Mouse (Mus musculus) heart, adult 9 months (tissue): ENCODE results near the gene Nsfl1c.
"Not testable (repeated sequence)": the region's sequence is repeated elsewhere in the genome, so short reads cannot be mapped to it uniquely, and the experiment has no call there.

Experiments
- DNase-seq, 2 experiments: peaks; one replicate each; pipeline ENCODE4 v3.0.0; 2022; ENCODE audit warnings: low spot score in 2 of 2

Gene Nsfl1c

GRCm38 (mm10) chr2:151494035-151494803 lies at the start of gene Nsfl1c:
Nsfl1c (plus strand) TSS chr2:151494182.
- DNase-seq = peak; percentile 86 to 92

DNA sequence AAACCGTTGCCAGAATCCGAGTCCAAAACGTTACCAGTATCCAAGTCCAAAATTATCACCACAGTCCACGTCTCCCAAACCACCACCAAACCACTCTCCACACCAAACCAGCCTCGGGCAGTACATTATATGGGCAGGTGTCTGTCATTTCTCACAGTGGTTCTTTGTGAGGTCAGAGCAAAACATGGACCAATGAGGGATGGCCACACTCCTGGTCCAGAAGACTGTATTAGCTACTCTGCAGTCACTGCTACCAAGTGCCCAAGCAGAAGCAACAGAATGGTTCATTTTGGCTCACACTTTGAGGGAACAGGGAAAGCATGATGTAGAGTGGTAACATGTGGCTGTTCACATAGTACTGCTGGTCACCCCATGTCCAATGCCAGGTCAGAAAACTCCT lies 17.9 kb upstream of the Nsfl1c start, which contains the start of gene 4921509C19Rik:
4921509C19Rik (minus strand) TSS at position 101 of the 400 bp plus-strand sequence.
- DNase-seq = not testable (repeated sequence)

DNA sequence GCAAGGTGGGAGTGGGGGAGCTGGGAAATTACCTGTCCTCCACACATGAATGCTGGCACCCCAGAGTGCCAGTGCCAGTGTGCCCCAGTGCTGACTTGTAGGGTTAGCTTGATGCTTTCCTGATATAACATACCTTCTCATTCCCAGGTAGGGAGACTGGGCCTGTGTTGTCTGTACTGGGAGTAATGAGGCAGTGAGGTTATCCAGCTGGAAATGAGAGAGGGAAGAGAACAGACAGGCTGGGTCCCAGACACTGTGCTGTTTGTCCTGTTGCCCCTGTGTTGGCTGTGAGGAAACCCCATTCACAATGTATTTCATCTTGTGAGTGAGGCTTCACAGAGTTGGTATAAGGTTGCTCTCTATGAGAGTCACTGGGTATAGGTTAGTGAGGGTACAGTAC lies 7.5 kb upstream of the Nsfl1c start:
- no peak for DNase-seq

GRCm38 (mm10) chr2:151498358-151498757 lies 4.4 kb downstream of the Nsfl1c start:
- DNase-seq = no peak

DNA sequence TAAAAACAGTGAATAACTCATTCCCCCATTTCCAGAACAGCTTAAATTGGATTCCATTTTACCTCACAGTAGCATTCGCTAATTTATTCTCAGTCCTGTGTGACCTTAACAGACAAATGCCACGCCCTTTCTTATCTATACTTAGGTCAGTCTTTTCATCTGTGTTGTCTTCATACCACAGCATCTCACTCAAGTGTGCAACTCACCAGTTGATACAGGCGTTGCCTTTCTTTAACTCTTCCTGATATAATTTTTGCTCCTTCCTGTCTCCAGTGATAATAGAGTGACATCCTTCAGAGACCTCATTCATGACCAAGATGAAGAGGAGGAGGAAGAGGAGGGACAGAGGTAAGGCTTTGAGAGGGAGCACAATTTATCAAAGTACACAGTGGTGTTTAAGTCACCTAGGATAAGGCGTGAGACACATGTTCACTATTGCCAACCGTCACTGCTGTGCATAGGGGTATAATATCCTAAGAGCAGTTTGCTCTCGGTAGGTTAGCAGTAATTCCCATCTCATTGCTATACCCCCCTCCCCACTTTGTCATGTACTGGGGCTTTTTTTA lies 6.5 kb downstream of the Nsfl1c start:
- no peak for DNase-seq

- DNase-seq = no peak
These were observed 10.2 kb downstream of the Nsfl1c start for GRCm38 (mm10) chr2:151504226-151504625.

DNA sequence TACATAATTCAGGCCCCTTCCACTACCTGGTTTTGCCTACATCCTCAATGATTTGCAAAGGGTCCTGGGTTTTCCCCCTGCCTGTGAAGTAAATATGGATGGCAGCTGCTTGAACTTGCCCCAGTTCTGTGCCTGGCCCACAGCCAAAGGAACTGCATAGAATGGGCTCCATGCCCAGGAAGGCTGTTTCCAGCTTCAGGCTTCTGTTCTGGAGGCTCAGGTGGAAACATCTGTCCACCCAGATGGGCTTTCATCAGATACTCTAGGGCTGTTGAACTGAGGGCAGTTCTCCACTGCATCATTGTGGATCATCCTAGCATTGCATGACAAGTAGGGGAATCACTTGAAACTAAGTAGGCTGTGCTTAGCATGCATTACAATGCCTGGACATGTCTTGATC lies 18.2 kb downstream of the Nsfl1c start:
- peak in 1 of 2 experiments; percentile 36 for DNase-seq

- no peak for DNase-seq
These were observed 19.7 kb downstream of the Nsfl1c start for GRCm38 (mm10) chr2:151513525-151514285.

- no peak for DNase-seq
These were observed 25.0 kb downstream of the Nsfl1c start for GRCm38 (mm10) chr2:151519000-151519399.

GRCm38 (mm10) chr2:151524324-151525041 lies 30.5 kb downstream of the Nsfl1c start:
- no peak for DNase-seq

DNA sequence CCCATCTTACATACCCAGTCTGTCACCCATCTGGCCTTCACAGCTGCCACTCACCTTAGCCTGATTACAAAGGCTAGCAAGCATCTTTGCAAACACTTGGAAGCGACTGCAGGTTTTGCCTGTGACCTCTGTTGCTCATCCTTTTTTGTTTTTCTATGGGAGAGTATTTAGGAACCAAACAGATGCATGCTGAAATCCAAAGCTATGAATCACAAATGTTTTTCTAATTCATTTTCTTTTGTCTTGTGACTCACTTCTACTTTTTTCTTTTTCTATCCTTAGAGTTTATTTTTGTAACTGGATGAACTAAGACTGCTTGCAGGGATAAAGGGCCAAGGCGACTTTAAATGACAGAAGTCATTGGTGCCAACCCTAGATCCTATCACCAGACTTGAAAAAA lies 31.5 kb downstream of the Nsfl1c start:
- no peak for DNase-seq

DNA sequence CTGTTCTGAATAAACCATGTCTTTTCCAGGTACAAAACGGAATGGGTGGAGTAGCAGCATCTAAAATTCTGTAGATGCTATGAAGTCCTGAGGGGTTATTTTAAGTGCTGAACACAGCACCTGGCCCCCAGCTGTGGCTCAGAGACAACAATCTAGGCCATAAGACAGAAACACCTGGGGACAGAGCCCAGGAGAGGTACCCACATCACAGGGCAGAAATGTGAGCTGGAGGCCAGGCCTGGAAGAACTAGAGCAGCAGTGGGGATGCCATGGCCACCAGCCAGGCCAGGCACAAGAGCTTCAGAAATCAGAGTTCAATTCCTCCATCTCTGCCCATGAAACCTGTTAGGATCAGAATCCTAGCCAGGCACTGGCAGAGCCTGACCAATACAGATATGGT lies 34.1 kb downstream of the Nsfl1c start:
- DNase-seq = no peak

DNA sequence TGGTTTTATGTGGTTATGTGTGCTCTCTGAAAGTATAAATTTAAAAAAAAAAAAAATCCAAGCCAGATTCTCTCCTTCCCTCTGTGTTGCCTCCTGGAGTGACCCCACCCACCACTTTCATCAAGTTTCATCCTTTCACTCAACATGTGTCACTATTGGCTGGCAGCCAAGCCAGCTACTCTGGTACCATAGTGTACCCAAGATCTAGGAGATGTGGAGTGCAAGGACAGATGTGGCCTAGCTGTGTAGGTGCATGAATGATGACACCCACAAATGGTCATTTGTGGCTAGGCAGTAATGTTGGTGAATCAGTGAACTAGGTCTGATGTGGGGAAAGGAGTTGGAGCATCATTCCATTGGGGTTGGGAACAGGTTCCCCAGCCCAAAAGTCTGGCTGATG lies 35.2 kb downstream of the Nsfl1c start:
- no peak for DNase-seq

GRCm38 (mm10) chr2:151530378-151531230 lies 36.6 kb downstream of the Nsfl1c start:
- no peak for DNase-seq

DNA sequence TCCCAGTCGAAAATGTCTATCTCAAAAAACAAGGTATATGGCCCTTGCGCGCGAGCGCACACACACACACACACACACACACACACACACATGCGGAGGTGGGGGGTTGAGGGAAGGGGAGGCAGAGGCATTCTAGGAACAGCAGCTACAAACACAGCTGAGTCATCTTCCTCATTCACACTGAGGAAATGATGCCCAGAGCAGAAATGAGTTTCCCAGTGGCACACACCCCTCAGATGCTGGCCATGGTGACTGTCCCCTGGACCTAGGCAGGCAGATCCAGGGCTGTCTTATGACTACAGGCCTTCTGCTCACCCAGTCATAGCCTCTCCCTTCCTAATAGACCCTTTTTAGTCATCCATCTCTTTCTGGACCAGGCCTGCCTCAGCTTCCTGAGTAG lies 39.6 kb downstream of the Nsfl1c start:
- DNase-seq = peak in 1 of 2 experiments; percentile 25

GRCm38 (mm10) chr2:151535961-151536617 lies 42.1 kb downstream of the Nsfl1c start:
- no peak for DNase-seq

DNA sequence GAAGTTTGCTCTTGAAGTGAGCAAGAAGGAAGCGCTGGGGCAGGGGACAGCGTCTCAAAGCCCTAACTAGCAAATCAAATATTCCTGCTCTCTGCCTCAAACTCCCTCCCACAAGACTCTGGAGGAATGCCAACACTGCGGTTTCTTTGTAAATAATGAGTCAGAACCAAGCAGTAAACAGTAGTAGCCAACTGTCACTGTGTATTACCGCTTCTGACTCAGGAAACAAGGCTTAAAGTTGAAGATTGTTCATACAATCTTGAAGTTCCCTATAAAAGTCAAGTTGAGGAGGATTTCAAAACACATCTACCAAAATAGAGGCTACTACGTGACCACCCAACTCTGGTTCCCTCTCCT lies 42.6 kb downstream of the Nsfl1c start:
- peak; percentile 20 to 37 for DNase-seq

- no peak for DNase-seq
These were observed 44.7 kb downstream of the Nsfl1c start for GRCm38 (mm10) chr2:151538646-151539045.

DNA sequence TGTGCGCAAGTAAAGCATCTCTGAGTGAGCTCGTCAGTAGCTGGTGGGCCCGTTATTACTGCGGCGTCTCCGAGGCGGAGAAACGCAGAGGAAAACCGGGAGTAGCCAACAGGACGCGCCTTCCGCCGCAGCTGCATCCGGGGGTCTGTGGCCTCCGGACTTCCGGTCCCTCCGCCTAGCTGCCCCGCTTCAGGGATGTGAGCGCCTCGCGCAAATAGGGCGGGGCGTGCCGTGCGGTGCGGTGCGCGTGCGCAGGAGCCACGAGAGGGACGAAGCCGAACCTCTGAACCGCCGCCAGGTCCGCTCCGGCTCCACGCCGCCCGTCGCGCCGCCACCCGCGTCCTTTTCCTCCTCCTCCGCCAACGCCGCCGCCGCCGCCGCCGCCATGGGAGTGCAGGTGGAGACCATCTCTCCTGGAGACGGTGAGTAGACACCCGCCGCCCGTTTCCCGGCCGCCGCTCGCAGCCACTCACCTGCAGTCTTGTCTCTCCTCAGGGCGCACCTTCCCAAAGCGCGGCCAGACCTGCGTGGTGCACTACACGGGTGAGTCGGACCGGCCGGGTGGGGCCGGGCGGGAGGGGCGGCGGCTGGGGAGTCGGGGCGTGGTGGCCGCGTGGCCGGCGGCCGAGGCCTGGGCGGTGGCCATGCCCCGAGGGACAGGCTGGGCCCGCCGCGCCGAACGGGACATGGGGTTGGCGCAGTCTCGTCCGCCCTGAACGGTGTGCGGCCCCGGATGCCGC lies 48.5 kb downstream of the Nsfl1c start, which contains the start of gene Fkbp1a:
Fkbp1a (plus strand) TSS at position 161 of the 740 bp plus-strand sequence.
- DNase-seq = peak; percentile 97 to 98
